Mouse (Mus musculus) kidney, adult 2 months (tissue): ENCODE measurements around the gene Myd88. TPM values are rescaled to one million over a fixed set of nuclear protein-coding genes. Genes with fewer than 3 reads are reported as not detected.
"Not testable (repeated sequence)": the region's sequence is repeated elsewhere in the genome, so short reads cannot be mapped to it uniquely, and the experiment has no call there.

ENCODE experiments used
- DNase-seq: peaks from one replicate; pipeline ENCODE4 v3.0.0; 2021
- H3K27ac ChIP-seq: fragments of 200-500 bp; 2 replicates; pipeline ENCODE4 v1.5.1; 2012; ENCODE audit warnings: low read depth, low read length, control low read depth, inconsistent platforms; ENCODE audit not compliant: insufficient read depth
- H3K27me3 ChIP-seq: fragments of 200-500 bp; replicated peaks from 2 replicates; pipeline ENCODE4 v1.6.1; 2012; ENCODE audit warnings: mild to moderate bottlenecking, moderate library complexity, low read length, inconsistent platforms; ENCODE audit not compliant: control insufficient read depth, insufficient read depth
- H3K36me3 ChIP-seq: fragments of 200-500 bp; 2 replicates; pipeline ENCODE4 v1.6.1; 2012; ENCODE audit warnings: mild to moderate bottlenecking, moderate library complexity, low read length, inconsistent platforms; ENCODE audit not compliant: control insufficient read depth, insufficient read depth
- H3K4me1 ChIP-seq: fragments of 200-500 bp; 2 replicates; pipeline ENCODE4 v1.6.1; 2011; ENCODE audit warnings: low read length; ENCODE audit not compliant: control insufficient read depth, insufficient read depth
- H3K4me3 ChIP-seq: fragments of 200-500 bp; 2 replicates; pipeline ENCODE4 v1.5.1; 2011; ENCODE audit warnings: mild to moderate bottlenecking, low read depth, low read length, control low read depth; ENCODE audit not compliant: insufficient read depth
- CTCF ChIP-seq: fragments of 200-500 bp; conservative IDR thresholded peaks from 2 replicates; pipeline ENCODE4 v1.5.1; 2011; ENCODE audit warnings: low read depth, mild to moderate bottlenecking, control low read depth, low read length, moderate library complexity, mixed read lengths; ENCODE audit not compliant: insufficient read depth, insufficient read length
- POLR2A ChIP-seq: fragments of 200-500 bp; IDR thresholded peaks from one replicate; pipeline ENCODE4 v1.6.1; 2011; ENCODE audit warnings: low read depth, low read length, control low read depth
- WGBS: fragments of 180-500 bp; shearing (Covaris S2); methylation state at CpG from one replicate; pipeline ENCODE4 v1.1.7; 2018; 5-methylcytosine and 5-hydroxymethylcytosine counted together
- polyA plus RNA-seq: library from polyadenylated mRNA; depleted of rRNA; stranded (reverse); fragments of >200 nt; gene quantifications from 2 replicates; pipeline ENCODE4 v1.2.3, GENCODE M21; 2012

The Myd88 gene
- polyA plus RNA-seq, 1 experiment, result 17.4 TPM

DNA sequence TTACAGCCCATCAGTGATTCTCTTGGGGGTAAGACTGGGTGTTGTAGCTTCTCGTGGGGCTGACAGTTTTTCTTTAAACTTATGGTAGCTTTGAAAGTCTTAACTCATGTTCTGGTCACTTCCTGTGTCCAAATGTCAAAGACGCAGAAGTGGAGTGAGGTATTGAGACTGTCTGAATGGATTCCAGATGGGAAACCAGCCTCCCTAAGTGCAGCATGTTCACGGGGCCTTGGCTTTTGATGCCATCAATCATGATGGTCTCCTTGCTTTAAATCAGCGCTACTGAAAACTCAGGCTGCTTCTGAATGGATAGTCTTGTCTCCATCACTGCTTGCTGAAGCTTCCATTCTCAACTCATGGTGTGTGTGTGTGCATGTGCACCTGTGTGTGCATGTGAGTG, 30.0 kb upstream of the Myd88 start:
- WGBS, result 66% methylated on average over 4 of the region's 4 CpGs
- peaks cover 2% of the 10 kb centered on the region; the same call in 1 of the 2 replicates for H3K36me3 ChIP-seq
- no peak for TF ChIP-seq CTCF
- no peak for TF ChIP-seq POLR2A
- peaks cover 3% of the 10 kb centered on the region; the same call in 1 of the 2 replicates for H3K4me1 ChIP-seq
- H3K27me3 ChIP-seq, result no peaks in the 10 kb centered on the region
- H3K27ac ChIP-seq, result no peak overlapping the region
- H3K4me3 ChIP-seq, result no peak overlapping the region
- no peak for DNase-seq

DNA sequence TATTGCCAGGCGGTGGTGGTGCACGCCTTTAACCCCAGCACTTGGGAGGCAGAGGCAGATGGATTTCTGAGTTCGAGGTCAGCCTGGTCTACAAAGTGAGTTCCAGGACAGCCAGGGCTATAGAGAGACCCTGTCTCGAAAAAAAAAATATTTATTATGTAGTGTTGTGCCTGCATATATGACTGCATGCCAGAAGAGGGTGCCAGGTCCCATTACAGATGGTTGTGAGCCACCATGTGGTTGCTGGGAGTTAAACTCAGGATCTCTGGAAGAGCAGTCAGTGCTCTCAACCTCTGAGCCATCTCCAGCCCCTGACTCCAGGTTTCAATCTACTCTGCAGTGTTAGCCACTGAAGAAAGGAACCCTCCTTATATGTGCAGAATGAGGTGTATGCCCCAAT, 29.6 kb upstream of the Myd88 start:
- not testable (repeated sequence) for H3K27ac ChIP-seq, H3K4me1 ChIP-seq, DNase-seq, H3K36me3 ChIP-seq, H3K27me3 ChIP-seq, H3K4me3 ChIP-seq
- TF ChIP-seq CTCF, result 0 out of 2 replicates have a peak, but pooled peaks have one; percentile 13
- 89% methylated on average over 4 of the region's 4 CpGs for WGBS

DNA sequence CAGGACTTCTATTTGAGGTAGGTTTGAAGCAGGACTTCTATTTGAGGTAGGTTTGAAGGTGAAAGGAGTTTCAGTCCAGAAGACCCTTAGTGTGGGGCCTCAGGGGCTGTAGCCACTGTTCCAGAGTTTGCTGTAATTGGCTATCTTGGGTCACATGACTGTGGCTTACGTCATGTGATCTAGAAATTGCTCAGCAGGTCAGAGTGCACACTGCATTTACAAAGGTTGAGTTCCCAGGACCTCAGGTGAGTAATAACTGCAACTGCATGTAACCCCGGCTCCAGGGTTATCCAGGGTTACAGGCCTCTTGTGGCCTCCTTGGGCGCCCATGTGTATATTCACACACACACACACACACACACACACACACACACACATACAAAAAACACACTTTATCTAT, 27.2 kb upstream of the Myd88 start:
- Histone ChIP-seq H3K27me3 (no peaks in the 10 kb centered on the region), H3K4me3 (no peak overlapping the region), H3K27ac (no peak overlapping the region), H3K36me3 (peaks cover 2% of the 10 kb centered on the region; the same call in 1 of the 2 replicates), H3K4me1 (peaks cover 3% of the 10 kb centered on the region; the same call in 1 of the 2 replicates)
- peak; percentile 77 for DNase-seq
- TF ChIP-seq CTCF (no peak), POLR2A (no peak)
- 67% methylated on average over 3 of the region's 3 CpGs for WGBS

DNA sequence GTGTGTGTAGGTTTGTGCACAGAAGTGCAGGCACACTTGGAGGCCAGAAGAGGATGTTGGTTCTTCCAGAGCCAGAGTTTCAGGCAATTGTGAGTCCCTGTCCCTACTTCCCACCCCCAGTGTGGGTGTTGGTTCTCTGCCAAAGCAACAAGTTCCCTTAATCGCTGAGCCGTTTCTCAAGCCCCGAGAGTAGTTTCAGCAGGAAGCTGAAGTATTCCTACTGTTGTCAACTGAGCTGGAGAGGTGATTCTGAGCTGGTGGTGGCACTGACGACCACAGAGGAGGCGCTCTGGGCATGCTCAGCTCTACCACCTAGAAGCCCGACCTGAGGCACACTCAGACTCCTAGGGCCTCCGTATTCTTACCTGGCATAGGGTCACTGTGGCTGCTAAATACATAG, 24.1 kb upstream of the Myd88 start, which contains the start of gene Slc22a14:
Gene Slc22a14, minus strand, starts transcription at position 270 of the 400 bp plus-strand sequence.
- DNase-seq, result peak; percentile 38
- H3K36me3 ChIP-seq, result peaks cover 2% of the 10 kb centered on the region; the same call in 1 of the 2 replicates
- H3K27ac ChIP-seq, result no peak within 1 kb of the TSS
- 32% methylated on average over 7 of the region's 7 CpGs for WGBS
- H3K4me3 ChIP-seq, result no peak within 1 kb of the TSS
- TF ChIP-seq POLR2A, result no peak
- no peak for TF ChIP-seq CTCF
- H3K27me3 ChIP-seq, result no peaks in the 10 kb centered on the region
- H3K4me1 ChIP-seq, result peaks cover 3% of the 10 kb centered on the region; the same call in 1 of the 2 replicates

DNA sequence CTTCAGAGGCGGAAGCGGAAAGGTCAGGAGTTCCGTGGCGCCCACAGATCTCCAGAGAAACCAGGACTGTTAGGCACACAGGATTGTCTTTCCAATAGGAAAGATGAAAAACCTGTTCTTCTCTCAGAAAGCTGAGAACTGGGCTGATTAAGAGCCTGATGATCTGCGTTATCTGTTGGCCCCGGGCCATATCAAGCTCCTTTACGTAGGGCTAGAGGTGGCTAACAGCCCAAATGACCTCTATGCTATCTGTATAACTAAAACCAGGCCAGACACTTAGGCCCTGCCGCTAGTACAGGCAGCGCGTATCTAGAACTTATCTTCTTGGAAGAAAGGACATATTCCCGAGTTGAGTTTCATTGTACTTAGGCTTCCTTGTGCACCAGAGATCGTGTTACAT, 22.0 kb upstream of the Myd88 start:
- Histone ChIP-seq H3K4me1 (peaks cover 2% of the 10 kb centered on the region; the same call in 1 of the 2 replicates), H3K36me3 (peaks cover 2% of the 10 kb centered on the region; the same call in 1 of the 2 replicates), H3K27me3 (no peaks in the 10 kb centered on the region), H3K4me3 (no peak overlapping the region), H3K27ac (no peak overlapping the region)
- WGBS, result 79% methylated on average over 12 of the region's 12 CpGs
- no peak for DNase-seq
- TF ChIP-seq CTCF (no peak), POLR2A (no peak)

DNA sequence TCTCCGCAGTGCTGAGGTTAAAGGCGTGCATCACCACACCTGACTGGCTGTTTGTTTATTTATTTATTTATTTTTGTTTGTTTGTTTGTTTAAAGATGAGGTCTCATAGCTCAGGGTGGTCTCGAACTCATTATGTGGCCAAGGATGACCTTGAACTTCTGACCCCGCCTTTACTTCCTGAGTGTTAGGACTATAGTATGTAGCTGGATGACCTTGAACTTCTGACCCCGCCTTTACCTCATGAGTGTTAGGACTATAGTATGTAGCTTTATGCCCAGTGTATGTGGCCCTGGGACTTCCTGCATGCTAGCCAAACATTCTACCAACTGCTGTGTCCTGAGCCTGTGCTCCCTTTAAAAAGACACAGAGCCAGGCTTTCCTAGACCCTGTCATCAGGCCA, 20.2 kb upstream of the Myd88 start:
- WGBS, result 87% methylated on average over 5 of the region's 5 CpGs
- Histone ChIP-seq H3K27me3 (no peaks in the 10 kb centered on the region), H3K27ac (no peak overlapping the region), H3K36me3 (no peaks in the 10 kb centered on the region; the same call in 1 of the 2 replicates), H3K4me1 (no peaks in the 10 kb centered on the region; the same call in 1 of the 2 replicates), H3K4me3 (no peak overlapping the region)
- no peak for DNase-seq
- TF ChIP-seq CTCF (no peak), POLR2A (no peak)

DNA sequence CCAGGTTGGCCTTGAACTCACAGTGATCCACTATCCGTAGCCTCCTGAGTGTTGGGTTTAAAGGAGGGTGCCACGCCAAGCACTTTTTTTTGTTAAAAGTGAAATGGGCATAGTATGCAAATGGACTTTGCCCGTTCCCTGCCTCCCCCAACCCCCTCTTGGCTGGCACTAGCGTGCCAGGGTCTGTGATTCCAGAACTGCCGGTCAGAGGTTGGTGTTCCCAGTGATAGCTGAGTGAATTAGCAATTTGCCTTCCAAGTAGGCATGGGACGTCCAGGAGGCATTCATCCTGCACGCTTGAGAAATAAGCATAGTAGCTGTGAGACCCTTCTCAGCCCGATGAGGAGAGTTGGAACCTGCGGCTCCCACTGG, 16.8 kb upstream of the Myd88 start:
- Histone ChIP-seq H3K27ac (peak overlapping the region; percentile 64), H3K36me3 (no peaks in the 10 kb centered on the region; the same call in 1 of the 2 replicates), H3K4me3 (peak overlapping the region; percentile 69), H3K27me3 (no peaks in the 10 kb centered on the region), H3K4me1 (no peaks in the 10 kb centered on the region; the same call in 1 of the 2 replicates)
- TF ChIP-seq CTCF, result no peak
- no peak for TF ChIP-seq POLR2A
- DNase-seq, result peak; percentile 92
- 27% methylated on average over 9 of the region's 9 CpGs for WGBS
